Mouse (Mus musculus) neural tube, embryonic 10.5 days (tissue): ENCODE results near the gene Zc3h12a.

ENCODE experiments used
- DNase-seq: peaks from one replicate; pipeline ENCODE4 v3.0.0-alpha.2; 2017; ENCODE audit warnings: low spot score; ENCODE audit errors: extremely low spot score

Gene Zc3h12a

DNA sequence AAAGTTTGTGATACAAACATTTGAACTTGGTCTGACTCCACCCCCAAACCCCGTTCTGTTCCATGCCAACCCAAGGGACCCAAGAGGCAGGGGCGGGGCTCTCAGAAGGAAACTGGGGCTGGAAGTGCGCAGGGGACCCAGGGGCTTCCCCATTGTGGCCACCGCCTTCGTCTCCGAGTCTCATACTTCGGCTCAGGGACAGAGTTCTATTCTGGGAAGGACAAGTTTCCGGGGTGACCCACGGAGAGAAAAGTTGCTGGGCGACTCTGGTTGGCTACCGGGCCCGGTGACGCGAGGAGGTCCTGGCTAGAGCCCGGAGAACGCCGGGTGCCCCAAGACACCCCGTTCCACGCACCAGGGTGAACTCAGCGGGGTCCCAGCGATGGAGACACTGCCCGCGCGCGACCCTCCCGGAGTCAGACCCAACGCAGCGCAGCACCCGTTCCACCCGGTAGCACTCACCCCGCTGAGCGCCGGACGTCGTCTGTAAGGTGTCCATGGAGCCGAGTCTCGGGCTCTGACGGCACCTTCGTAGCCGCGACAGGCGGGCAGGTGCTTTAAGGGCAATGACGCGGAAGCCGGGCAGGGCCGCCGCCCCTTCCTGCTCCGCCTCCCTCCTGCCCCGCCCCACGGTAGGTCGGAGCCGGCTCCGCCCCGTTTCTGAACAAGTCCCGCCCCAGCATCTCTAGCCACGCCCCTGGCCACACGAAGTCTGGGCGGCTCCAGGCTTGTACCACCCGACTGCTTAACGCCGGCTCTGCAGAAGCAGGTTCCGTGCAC is at the start of gene Zc3h12a:
Zc3h12a (minus strand) TSS at position 536 of the 780 bp plus-strand sequence.
- peak; percentile 85 for DNase-seq

DNA sequence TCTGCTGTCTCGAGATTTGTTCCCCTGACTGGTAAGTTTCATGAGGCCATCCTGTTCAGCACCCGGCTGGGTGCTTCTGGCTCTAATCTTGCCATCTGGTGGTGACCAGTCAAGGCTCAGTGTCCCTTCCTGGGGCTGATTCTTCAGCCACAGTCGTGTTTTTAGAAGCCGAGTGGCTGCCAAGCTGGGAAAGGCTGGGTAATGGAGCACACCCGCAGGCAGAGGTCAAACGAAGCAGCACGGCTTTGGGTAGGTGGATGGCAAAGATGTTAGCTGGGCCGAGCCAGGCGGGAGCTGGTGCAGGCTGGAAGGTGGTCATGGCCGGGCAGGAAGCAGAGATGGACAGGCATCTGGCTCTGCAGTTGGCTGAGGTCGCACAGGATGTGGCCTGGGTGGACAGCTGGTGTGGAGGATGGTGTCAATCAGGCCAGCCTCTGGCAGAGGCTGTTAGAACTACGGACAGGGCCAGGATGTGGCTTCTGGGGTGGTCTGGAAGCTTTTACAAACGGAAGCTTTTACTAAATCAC is 49.1 kb upstream of the Zc3h12a start:
- peak; percentile 63 for DNase-seq

DNA sequence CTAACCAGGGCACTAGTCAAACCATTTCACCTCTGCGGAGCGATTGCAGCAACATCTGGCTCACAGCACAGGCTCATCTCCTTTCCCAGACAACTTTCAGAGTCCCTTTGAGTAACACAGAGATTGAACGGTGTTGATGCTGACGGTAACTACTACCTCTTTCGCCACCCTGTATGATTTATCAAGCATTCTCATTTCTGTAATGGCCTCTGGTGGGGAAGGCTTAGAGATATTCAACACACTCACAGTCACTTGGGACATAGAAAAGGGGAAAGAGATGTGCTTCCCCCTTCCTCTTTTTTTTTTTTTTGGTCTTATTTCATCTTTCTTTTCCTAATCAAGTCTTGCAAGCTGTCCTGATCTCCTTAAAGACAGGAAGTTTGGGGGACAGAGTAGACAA is 48.5 kb upstream of the Zc3h12a start:
- DNase-seq, result no peak

DNA sequence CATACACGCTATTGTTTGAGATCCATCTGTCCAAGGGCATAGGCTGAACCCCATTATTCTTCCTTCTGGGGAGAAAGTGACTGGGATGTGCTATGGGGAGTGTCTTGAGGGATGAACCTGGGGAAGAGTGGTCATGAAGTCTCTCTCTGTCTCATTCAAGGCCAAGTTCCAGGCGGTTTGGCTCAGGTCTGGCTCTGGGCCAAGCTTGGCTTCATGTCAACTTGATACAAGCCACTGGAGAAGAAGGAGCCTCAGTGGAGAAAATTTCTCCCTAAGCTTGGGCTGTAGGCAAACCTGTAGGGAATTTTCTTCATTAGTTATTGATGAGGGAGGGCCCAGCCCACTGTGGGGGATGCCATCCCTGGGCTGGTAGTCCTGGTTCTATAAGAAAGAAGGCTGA is 48.0 kb upstream of the Zc3h12a start:
- no peak for DNase-seq

DNA sequence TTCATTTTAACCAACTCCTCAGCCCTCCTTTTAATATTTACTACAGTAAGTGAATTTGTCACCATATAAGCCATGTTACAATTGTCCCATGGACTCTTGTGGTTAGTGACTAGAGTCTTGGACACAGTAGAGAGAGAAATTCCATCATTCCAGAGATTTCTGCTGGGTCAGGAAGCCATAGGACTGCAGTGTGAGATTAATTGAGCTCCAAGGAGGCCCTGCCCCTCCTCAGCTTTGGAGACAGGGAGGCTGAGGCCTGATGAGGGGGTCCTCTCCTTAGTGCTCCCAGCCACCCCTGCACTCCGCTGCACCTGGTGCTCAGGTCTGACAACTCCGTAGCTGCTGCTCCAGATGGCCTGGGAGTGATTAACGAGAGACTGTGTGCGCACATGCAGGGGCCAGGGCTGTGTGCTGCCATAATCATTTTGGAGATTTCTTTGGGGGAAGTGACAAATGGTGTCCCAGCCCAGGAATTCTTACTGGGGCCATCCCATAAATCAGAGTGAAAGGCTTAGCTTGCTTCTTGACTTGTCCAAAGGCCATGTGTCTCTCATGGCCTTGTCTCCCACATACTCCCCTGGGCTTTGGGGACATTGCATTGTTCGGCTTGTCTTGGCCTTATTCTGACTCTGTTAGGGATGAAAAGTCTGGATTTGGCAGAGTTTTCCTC is 47.0 kb upstream of the Zc3h12a start:
- DNase-seq, result peak; percentile 40

DNA sequence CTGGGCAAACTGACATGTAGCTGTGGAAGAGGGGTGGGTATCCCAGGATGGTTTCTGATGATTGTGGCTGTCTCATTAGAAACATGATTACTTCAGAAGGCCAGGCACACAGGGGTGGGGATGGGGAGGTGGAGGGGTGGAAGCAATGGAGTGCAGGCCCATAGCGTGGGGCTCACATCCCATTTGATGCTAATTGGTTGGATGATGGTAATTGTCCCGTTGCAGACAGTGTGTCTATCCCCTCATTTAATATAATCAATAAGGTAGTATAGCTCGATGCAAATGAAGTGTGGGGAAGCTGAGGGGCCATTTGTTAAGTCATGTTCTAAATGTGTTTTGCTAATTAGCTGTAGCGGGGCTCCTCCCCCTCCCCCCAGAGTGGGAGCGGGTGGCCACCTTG is 45.5 kb upstream of the Zc3h12a start:
- no peak for DNase-seq

DNA sequence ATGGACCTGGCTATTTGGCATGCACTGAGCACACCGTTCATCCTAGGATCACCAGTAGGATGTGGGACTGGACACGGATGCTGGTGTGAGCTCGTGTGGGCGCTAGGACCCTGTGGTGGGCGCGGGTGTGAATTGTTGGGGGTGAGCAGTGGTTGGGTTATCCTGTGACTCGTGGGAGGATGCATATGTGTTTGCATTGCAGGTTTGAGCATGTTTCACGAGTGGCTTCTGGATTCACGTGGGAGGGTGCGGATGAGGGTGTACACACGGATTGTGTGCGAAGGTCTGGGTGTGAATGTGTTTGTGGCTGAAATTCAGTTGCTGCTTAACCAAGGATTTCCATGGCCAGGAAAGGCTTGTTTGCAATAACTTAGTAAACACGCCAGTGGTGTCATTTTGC is 45.1 kb upstream of the Zc3h12a start:
- DNase-seq, result no peak

DNA sequence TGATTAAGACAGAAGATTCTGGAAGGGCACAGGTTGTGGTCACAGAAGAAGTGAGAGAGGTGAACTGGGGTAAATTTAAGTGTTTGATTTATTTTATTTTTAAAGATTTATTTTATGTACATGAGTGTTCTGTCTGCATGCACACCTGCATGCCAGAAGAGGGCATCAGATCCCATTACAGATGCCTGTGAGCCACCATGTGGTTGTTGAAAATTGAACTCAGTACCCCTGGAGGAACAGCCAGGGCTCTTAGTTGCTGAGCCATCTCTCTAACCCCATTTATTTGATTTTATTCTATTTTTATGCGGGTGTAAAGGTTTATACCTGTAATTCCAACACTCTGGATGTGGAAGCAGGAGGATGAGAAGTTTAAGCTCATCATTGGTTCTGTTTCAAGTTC is 40.1 kb upstream of the Zc3h12a start:
- no peak for DNase-seq

DNA sequence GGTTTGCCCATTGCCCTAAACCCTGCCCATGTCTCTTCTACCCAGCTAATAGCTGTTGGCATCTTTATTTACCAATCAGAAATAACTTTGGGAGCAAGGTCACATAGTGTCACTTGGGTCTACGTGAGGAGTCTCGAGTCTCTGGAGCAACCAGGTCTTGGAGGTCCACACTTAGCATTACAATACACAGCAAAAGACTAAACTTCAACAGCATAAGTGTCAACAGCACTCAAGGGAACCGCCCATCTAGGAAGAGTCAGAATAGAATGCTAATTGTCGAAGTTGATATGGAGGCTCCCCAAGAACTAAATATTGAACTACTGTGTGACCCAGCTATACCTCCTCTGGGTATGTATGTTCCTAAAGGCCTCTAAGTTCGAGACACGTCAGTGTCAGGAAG is 37.2 kb upstream of the Zc3h12a start:
- no peak for DNase-seq

DNA sequence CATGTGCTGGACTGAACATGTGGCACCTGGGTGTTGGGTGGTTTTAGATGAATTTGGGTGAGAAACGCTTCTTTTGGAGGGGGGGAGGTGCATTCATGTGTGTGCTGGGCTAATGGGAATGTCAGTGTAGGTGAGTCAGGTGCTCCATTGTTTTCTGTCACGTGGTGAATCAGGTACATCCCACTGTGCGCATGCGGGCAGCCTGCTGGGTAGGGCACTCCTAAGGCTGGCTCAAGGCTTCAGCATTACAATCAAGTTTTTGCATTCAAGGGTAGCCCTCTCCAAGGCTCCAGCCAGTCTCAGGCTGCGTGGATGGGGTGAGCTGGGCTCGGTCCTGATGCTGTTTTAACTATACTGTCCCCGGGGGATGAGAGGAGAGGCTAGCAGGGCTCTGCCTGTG is 35.1 kb upstream of the Zc3h12a start:
- DNase-seq, result no peak

DNA sequence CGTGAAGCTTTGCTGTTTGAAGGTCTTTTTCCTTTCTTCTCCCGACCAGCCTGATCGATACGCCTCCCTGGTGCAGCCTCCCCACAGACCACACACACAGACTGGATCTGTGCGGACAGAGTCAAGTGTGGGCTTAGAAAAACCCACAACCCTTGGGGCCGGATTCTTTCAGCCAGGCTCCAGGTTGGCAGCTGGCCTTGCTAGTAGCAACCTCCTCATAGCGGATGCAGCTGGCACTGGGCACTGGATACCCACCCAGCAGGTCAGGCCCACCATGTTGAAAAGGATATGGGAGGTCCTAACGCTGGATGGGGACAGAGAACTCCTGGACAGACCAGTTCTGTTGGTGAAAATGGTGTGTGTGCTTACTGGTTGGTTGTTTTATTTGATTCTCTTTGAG is 33.8 kb upstream of the Zc3h12a start:
- DNase-seq, result no peak

DNA sequence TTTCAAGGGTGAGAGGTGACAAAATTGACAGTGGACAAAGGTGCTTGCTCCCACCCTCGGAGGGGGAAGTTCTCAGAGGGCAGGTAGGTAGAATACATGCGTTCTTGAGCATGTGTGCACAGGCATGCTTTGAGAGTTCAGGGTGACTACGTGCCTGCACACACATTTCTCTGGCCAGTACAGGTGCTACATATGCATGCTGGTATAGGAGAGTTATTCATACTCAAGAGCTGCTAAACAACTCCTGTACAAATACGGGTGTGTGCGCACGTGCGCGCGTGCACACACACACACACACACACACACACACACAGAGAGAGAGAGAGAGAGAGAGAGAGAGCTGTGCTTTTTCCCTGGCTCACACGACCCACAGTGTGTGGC is 33.3 kb upstream of the Zc3h12a start:
- DNase-seq, result no peak

DNA sequence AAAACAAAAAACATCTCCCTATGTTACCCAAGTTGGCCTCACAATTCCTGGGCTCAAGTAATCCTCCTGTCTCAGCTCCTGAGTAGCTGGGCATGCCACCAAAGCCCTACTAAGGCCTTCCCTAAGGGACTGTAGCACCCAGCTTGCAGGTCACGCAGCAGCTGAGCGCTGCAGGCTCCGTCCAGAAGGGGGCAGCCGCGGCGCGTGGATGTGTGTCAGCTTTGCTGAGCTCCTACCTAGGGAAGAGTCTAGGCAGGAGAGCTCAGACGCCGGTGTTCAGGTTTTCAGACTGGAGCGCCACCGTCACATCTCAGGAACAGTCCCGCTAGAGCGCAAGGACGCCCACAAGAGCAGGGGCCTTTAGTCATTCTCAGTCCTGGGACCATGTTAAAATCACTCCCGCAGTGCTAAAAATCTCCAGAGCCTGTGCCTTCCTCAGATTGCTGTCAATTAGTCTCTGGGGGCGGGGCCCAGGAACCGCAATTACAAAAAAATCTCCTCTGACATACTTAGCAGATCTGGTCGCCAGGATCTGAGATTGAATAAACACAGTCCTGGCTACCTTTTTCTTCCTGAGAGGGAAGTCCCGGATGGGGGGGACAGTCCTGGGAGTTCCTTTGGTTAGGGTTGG is 32.8 kb upstream of the Zc3h12a start:
- DNase-seq, result peak; percentile 87

DNA sequence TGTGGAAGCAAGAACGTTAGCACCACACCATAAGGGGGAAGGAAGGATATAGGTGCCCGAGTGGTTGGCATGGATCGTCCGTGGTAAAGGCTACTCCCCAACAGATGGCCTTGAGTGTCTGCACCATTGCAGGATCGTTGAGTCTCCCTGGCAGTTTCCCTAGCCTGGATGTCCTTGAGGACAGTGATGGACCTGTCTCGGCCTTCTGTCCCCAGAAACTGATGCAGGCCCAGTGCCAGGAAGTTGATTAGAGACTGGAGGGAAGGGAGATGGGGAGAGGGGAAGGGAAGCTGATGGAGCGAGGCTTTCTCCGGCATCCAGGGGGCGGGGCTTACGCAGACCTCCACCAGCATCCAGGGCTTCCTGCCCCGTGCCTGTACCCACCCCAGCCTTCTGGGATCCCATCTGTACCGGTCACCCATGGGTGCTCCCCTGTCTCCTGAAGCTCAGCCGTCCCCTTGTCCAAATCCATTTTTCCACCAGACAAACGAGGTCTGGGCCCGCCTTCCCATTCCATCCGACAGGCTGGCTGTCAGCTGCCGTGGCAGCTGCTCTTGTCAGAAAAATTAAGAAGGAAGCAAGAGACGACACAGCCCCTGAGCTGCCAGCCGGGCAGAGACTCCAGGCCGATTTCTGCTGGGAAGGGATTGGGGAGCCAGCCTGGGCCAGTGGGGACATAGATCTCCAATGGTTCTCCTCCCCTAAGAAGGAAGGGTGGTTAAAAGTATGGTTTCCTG is 31.1 kb upstream of the Zc3h12a start:
- DNase-seq, result no peak

DNA sequence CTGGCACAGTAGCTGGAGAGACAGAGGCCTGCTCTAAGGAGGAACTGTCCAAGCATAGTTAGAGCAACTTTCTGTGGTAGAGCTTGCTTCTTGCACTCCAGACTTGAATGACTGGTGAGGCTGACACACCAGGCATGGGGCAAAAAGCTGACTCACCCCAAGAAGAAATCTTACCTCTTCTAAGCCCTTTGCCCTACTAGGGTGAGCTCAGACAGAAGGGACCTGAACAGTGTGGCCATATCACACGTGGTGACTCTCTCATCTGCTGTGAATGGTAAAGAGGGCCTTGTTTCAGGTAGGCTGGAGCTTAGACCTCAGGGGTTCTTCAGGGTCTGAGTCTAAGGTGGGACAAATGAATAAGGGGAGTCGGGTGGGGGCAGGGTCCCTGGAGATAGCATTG is 30.4 kb upstream of the Zc3h12a start:
- DNase-seq, result no peak

DNA sequence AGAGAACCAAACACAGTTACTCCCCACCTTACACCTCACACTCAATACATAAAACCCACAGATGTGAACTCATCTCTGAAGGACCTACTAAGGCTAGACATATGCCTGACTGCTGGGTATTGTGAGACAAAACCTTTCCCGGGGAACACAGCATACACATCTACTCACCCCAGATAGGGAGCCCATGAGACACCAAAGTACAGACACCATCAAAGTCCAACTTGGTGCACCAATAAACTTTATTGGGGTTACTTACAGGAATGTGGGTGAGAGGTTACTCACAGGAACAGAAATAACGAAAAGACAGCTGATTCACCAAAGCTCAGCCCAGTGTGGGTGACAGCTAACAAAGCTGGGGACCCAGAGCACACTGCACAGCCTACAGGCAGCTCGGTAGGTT is 29.7 kb upstream of the Zc3h12a start:
- DNase-seq, result no peak

DNA sequence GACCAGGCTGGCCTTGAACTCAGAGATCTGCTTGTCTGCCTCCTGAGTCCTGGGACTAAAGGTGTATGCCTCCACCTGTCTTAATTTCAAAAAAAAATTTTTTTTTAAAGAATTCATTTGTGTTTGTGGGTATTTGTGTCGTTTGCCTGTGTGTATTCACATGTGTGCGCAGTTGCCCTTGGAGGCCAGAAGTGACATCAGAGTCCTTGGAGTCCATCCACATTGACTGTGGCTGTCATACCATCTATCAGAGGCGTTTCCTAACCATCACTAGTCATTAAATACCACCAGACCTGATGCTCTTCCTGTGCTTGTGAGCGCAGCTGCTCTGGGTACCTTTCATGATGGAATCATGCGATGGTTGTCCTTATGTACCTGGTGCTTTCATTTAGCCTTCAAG is 28.0 kb upstream of the Zc3h12a start:
- DNase-seq, result no peak

DNA sequence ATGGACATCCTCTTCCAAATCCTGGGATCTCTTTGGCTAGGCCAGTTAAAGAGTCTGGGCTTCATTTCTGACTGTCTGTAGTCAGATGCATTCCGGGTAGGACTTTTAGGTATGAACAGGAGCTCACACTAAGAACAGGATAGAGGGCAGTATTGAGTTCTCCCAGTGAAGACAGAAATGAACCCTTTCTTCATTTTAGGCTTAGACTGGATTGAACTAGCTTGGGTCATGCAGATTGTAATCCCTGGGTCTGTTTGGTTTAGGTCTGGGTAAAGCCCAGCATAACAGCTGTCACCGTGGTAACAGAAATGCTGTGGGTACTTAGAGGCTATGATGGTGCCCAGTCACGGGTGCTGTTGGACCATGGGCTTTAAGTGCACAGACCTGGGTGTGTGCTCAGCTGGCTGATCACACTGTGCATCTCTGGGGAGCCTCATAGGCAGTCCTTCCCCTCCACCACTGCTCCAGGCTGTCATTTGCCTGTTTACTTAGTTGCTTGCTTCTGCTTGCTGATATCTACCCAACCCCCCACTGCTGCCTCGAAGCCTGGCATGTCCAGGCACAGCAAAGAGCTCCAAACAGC is 26.1 kb upstream of the Zc3h12a start:
- DNase-seq, result no peak

DNA sequence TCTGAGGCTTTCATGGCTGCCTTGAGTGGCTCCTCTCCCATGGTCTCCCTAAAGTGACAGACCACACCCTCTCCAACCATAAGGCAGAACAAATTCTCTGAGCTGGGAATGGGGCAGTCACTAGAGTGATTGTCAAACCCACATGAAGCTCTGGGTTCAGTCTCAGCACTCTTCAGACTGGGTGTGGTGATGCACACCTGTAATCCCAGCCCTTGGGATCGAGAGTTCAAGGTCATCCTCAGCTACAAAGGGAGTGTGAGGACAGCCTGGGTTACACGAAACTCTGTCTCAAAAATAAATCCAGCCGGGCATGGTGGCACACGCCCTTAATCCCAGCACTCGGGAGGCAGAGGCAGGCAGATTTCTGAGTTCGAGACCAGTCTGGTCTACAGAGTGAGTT is 24.8 kb upstream of the Zc3h12a start:
- no peak for DNase-seq

DNA sequence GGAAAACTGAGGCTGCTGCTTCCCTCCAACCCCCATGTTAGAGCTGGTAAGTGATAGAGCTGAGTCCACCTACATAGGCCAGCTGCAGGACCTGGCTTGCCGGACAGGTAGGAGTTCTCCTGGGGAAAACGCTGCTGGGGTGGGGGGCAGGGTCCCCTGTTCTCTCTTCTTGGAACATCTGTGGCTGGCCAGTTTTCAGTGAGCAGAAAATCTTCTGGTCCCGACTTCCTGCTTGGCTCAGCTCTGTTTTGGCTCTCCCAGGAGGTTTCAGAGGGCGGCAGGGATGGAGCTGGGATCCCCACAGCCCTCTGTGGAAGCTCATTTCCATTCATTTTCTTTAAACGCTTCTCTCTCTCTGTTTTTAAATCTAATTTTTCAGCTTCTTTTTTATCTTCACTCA is 21.8 kb upstream of the Zc3h12a start:
- no peak for DNase-seq

DNA sequence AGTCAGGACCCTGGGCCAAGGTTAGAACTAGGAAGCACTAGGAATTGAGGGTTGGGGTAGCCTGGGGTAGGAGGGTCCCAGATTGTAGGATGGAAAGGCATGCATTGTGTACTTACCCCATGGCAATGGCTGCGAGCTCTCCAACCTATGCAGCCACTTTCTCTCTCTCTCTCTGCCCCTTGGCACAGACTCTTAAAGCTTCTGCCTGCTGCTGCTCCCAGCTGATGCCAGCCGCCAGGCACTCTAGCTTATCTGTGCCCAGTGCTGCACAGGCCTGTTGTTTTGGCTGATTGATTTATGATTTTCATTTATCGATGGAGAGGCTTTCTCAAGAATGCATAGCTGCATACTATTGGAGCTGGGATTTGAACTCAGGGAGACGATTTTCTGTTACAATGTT is 20.3 kb upstream of the Zc3h12a start:
- no peak for DNase-seq
